Mouse (Mus musculus) forebrain, embryonic 11.5 days (tissue): ENCODE data around the gene Tgif2. TPM values are rescaled to one million over a fixed set of nuclear protein-coding genes. Genes with fewer than 3 reads are reported as not detected.

ENCODE experiments used
- ATAC-seq: fragments of 200-750 bp; cut with Nextera tagmentation; replicated peaks from 2 replicates; pipeline ENCODE4 v1.8.0; 2017; ENCODE audit warnings: moderate TSS enrichment; ENCODE audit not compliant: low FRiP score
- DNase-seq: peaks from one replicate; pipeline ENCODE4 v3.0.0-alpha.2; 2017; ENCODE audit warnings: low spot score
- H3K27ac ChIP-seq: fragments of 300-500 bp; sonication (generic); 2 replicates; pipeline ENCODE4 v1.5.1; 2014; ENCODE audit warnings: low read depth, low read length
- H3K27me3 ChIP-seq: fragments of 300-500 bp; sonication (generic); 2 replicates; pipeline ENCODE4 v1.6.1; 2014; ENCODE audit warnings: mild to moderate bottlenecking, low read length, mixed read lengths; ENCODE audit not compliant: control insufficient read depth, insufficient read depth
- H3K36me3 ChIP-seq: fragments of 300-500 bp; sonication (generic); 2 replicates; pipeline ENCODE4 v1.6.1; 2014; ENCODE audit warnings: mild to moderate bottlenecking, low read length, moderate library complexity, mixed read lengths; ENCODE audit not compliant: control insufficient read depth, insufficient read depth
- H3K4me1 ChIP-seq: fragments of 300-500 bp; sonication (generic); replicated peaks from 2 replicates; pipeline ENCODE4 v1.6.1; 2014; ENCODE audit warnings: low read length, mixed read lengths; ENCODE audit not compliant: control insufficient read depth, insufficient read depth
- H3K4me2 ChIP-seq: fragments of 300-500 bp; sonication (generic); 2 replicates; pipeline ENCODE4 v1.6.1; 2014; ENCODE audit warnings: low read depth, mild to moderate bottlenecking, low read length, moderate library complexity, mixed read lengths; ENCODE audit not compliant: severe bottlenecking
- H3K4me3 ChIP-seq: fragments of 300-500 bp; sonication (generic); 2 replicates; pipeline ENCODE4 v1.5.1; 2014; ENCODE audit warnings: low read depth, low read length
- H3K9ac ChIP-seq: fragments of 300-500 bp; sonication (generic); 2 replicates; pipeline ENCODE4 v1.6.1; 2014; ENCODE audit warnings: low read length
- H3K9me3 ChIP-seq: fragments of 300-500 bp; sonication (generic); 2 replicates; pipeline ENCODE4 v1.6.1; 2016; ENCODE audit warnings: low read length, mixed read lengths; ENCODE audit not compliant: control insufficient read depth
- WGBS: fragments of 180-500 bp; shearing (Covaris S2); extraction: QIAGEN DNeasy Blood & Tissue Kit; methylation state at CpG from one replicate; pipeline ENCODE4 v1.1.7; 2014; 5-methylcytosine and 5-hydroxymethylcytosine counted together
- polyA plus RNA-seq: library from polyadenylated mRNA; unstranded; fragments of >200 nt; fragmentation: Nextera tagmentation; extraction: Ambion mirVana; gene quantifications from 2 replicates; pipeline ENCODE4 v1.2.1, GENCODE M21; 2014

The Tgif2 gene
- polyA plus RNA-seq, 1 experiment from 2014 or later, result 109 TPM

DNA sequence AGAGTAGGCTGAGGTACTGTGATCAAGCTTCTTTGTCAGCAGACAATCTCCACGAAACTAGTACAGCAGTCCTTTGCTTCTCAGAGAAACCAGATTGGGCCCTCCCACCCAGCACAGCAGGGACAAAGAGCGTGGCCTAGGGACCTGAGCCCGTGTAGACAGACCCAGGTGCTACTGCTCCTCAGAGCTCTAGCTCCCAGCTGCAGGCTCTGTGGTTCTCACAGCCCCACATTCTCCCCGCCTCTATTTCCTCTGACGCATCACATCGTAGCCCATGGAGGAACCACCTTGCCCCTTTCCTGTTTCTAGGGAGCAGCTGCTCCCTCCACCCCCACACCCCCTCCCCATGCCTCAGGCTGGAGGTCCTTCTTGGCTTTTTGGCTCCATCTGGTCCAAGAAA lies 47.2 kb downstream of the Tgif2 start, which contains the start of gene Sla2:
Gene Sla2 (minus strand): TSS at position 176 of the 400 bp plus-strand sequence.
- DNase-seq, result no peak
- ATAC-seq, result no peak
- Histone ChIP-seq H3K36me3 (no peaks in the 10 kb centered on the region), H3K27ac (no peak within 1 kb of the TSS), H3K4me2 (no peak within 1 kb of the TSS), H3K27me3 (no peaks in the 10 kb centered on the region), H3K9me3 (no peaks in the 10 kb centered on the region), H3K9ac (no peak within 1 kb of the TSS), H3K4me3 (no peak within 1 kb of the TSS), H3K4me1 (no peaks in the 10 kb centered on the region)
- WGBS, result 72% methylated on average over 6 of the region's 6 CpGs

DNA sequence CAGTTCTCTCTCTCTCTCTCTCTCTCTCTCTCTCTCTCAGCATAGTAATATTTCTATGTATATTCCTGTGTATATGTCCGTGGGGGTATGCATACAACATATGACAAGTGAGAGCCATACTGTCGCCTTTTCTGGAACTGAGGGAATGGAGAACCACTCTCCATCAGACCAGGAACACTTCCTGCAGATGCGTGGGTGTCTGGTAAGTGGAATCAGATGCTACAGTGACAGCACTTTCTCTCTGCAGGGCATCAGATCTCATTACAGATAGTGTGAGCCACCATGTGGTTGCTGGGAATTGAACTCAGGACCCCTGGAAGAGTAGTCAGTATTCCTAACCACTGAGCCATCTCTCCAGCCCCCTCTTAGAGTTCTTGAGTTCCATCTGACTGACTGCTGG lies 48.7 kb downstream of the Tgif2 start:
- ATAC-seq (no peak), DNase-seq (no peak)
- 83% methylated on average over 3 of the region's 3 CpGs for WGBS
- no peak overlapping the region for H3K4me3 ChIP-seq
- H3K4me1 ChIP-seq, result no peaks in the 10 kb centered on the region
- no peak overlapping the region for H3K27ac ChIP-seq
- H3K9ac ChIP-seq, result no peak overlapping the region
- no peak overlapping the region for H3K4me2 ChIP-seq
- H3K27me3 ChIP-seq, result no peaks in the 10 kb centered on the region
- H3K9me3 ChIP-seq, result no peaks in the 10 kb centered on the region
- H3K36me3 ChIP-seq, result no peaks in the 10 kb centered on the region

DNA sequence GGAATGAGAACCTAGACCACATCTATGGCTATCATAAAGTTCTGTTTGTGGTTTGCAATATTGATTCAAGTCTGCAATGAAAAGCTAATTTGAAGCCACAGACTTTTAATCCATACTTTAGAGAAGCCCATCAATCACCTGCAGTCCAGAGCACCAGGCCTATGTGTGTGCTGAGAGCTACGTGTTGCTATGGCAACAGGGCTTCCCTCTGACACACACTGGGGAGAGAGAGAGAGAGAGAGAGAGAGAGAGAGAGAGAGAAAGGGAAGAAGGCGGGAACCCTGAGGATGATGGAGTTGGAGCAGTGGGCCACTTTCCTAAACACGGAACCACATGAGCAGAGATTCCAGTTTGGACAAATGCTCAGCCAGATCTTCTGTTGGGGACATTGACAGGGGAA lies 52.4 kb downstream of the Tgif2 start:
- no peaks in the 10 kb centered on the region for H3K4me1 ChIP-seq

DNA sequence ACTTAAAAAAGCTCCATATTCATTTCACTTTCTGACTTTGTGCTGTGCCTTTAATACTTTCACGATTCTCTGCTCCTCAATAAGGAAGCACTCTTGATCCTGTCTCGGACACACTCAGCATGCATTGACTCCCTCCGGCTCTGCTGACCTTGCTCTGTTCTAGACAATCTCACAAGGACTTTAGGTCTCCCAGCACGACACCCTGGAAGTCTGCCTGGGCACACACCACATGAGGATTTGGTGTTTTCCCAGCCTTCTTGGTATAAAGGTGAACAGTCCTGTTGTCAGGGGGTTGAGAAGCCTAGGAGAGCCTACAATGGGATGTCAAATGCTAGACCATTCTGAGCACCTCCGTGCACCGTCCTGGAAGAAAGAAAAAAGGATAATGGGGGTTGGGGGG lies 53.0 kb downstream of the Tgif2 start:
- H3K9ac ChIP-seq, result no peak overlapping the region
- no peak overlapping the region for H3K27ac ChIP-seq
- no peaks in the 10 kb centered on the region for H3K4me1 ChIP-seq
- H3K4me2 ChIP-seq, result no peak overlapping the region
- H3K9me3 ChIP-seq, result no peaks in the 10 kb centered on the region
- no peaks in the 10 kb centered on the region for H3K36me3 ChIP-seq
- no peak overlapping the region for H3K4me3 ChIP-seq
- WGBS, result 74% methylated on average over 6 of the region's 6 CpGs
- DNase-seq (no peak), ATAC-seq (no peak)
- no peaks in the 10 kb centered on the region for H3K27me3 ChIP-seq

More for the DNA sequence above, 52.4 kb downstream of the Tgif2 start:
- no peak overlapping the region for H3K27ac ChIP-seq
- H3K27me3 ChIP-seq, result no peaks in the 10 kb centered on the region
- H3K4me2 ChIP-seq, result no peak overlapping the region
- WGBS, result 52% methylated on average over 3 of the region's 3 CpGs
- no peaks in the 10 kb centered on the region for H3K36me3 ChIP-seq
- no peaks in the 10 kb centered on the region for H3K9me3 ChIP-seq
- no peak for ATAC-seq
- DNase-seq, result no peak
- H3K9ac ChIP-seq, result no peak overlapping the region
- no peak overlapping the region for H3K4me3 ChIP-seq

DNA sequence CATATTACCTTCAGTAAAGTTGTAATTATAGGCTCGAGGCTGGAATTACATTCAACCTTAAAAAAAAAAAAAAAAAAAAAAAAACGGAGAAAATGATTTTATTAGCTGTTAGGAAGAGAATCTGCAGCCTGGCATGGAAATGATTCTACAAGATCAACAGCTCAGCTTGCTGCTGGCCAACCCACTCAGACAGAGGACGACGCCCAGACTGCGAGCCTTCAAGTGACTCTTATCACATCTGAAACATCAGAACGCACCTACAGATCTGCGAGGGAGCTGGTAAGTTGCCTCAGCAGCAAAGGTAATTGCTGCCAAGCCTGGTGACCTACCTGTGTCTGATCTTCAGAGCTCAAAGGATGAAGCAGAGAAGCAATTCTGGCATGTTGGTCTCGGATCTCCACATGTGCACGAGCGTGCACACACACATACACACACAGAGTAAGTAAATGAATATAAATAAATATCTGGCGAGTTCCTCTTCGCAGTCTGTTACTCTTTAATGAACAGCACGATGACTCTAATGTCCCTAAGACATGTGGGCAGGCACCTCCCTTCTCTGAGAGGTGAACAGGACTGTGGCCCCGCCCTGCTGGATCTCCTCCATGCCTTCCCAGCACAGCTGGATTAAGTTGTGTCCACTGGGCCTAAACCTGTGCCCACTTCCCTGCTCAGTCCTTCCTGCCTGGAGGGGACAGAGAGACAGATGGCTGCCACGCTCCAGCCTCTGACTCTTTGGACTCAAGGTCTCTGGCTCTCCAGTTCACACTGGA lies 54.9 kb downstream of the Tgif2 start:
- DNase-seq, result no peak
- Histone ChIP-seq H3K9me3 (no peaks in the 10 kb centered on the region), H3K4me1 (no peaks in the 10 kb centered on the region), H3K27me3 (no peaks in the 10 kb centered on the region), H3K4me3 (no peak overlapping the region), H3K27ac (no peak overlapping the region), H3K4me2 (no peak overlapping the region), H3K36me3 (no peaks in the 10 kb centered on the region), H3K9ac (no peak overlapping the region)
- WGBS, result 86% methylated on average over 15 of the region's 15 CpGs
- no peak for ATAC-seq

DNA sequence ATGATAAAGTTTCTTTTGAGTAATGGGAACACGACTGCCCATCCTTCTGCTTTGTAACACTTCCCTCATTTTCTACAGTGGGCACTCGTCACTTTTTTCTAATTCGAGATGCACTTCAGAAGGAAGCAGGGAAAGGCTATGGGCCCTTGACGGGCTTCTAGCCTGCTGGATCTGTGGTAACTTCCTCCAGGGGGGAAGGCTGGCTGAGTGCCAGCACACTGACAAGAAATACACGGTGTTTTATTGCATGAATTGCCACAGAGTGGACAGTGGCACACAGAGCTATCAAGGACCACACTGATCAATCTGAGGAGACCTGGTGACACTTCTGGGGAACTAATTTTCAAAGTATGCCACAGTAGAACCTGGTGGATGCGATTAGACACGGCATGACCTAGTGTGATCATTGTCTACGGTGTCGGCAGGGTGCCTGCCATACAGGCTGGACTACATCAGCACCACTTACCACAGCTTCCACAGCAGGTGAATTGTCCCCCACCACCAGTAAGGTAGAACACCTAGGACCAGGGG lies 56.6 kb downstream of the Tgif2 start:
- no peaks in the 10 kb centered on the region for H3K4me1 ChIP-seq
- 83% methylated on average over 9 of the region's 9 CpGs for WGBS

DNA sequence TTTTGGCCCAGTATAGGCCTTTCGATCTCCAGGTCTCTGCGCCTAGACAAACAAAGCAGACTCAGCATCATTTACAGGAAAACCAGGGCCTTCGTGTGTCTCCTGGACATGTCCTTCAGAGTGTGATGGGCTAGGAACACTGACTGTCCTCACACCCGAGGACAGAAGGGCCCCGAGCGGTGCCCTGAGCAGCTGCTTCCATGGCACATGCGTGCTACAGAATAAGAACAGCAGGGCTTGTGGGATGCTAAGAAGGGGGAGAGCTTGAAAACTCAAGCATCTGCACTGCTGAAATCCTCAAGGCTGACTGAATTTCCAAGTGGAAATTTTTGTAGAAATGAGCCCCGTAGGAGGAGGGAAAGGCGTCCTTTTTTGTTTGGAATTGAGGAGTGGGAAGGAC lies 57.2 kb downstream of the Tgif2 start:
- WGBS, result 87% methylated on average over 9 of the region's 9 CpGs

More for the DNA sequence above, 56.6 kb downstream of the Tgif2 start:
- Histone ChIP-seq H3K4me2 (no peak overlapping the region), H3K27ac (no peak overlapping the region), H3K36me3 (no peaks in the 10 kb centered on the region), H3K9me3 (no peaks in the 10 kb centered on the region), H3K27me3 (no peaks in the 10 kb centered on the region), H3K4me3 (no peak overlapping the region), H3K9ac (no peak overlapping the region)
- DNase-seq (no peak), ATAC-seq (no peak)

DNA sequence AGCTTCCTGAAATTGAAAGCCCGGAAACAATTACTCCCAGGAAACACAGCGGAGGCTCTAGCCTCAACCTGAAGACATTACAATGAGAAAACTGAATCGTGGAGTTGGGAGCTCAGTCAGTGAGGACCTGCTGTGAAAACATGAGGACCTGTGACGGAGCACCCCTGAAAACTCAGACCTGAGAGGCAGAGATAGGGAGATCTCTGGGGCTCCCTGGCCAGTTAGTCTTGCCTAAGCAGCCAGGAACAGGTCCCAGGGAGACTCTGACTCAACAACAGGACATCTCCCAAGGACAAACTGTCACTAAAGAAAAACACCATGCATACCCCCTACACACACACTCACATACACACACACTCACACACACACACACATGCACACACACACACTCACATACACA lies 58.6 kb downstream of the Tgif2 start:
- DNase-seq (no peak), ATAC-seq (no peak)
- no peak overlapping the region for H3K9ac ChIP-seq
- H3K9me3 ChIP-seq, result no peaks in the 10 kb centered on the region
- H3K4me3 ChIP-seq, result no peak overlapping the region
- H3K27ac ChIP-seq, result no peak overlapping the region
- 82% methylated on average over 4 of the region's 4 CpGs for WGBS
- no peaks in the 10 kb centered on the region for H3K27me3 ChIP-seq
- no peaks in the 10 kb centered on the region for H3K4me1 ChIP-seq
- H3K36me3 ChIP-seq, result no peaks in the 10 kb centered on the region
- H3K4me2 ChIP-seq, result no peak overlapping the region

More for the DNA sequence above, 57.2 kb downstream of the Tgif2 start:
- Histone ChIP-seq H3K9me3 (no peaks in the 10 kb centered on the region), H3K36me3 (no peaks in the 10 kb centered on the region), H3K9ac (no peak overlapping the region), H3K27ac (no peak overlapping the region), H3K4me2 (no peak overlapping the region), H3K4me1 (no peaks in the 10 kb centered on the region), H3K4me3 (no peak overlapping the region), H3K27me3 (no peaks in the 10 kb centered on the region)
- DNase-seq (no peak), ATAC-seq (no peak)

DNA sequence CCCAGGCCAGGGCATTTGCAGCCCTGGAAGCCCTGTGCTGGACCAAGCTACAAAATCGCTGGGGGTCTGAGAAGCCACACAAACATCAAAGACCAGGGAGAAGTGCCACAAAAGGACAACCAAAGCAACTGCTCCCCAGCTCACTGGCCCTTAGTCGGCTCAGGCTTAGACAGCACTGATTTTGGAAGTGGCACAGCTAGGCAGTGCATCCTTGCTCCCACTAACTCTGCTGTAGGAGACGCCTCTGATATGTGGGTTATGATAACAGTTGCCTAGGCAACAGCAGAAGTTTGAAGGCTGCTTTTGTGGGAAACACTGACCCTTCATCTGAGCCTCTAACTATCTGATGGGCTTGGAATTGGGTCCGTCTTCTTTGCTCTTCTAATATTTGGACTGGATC lies 59.4 kb downstream of the Tgif2 start:
- DNase-seq, result no peak
- Histone ChIP-seq H3K4me1 (no peaks in the 10 kb centered on the region), H3K4me2 (no peak overlapping the region), H3K36me3 (no peaks in the 10 kb centered on the region), H3K9ac (no peak overlapping the region), H3K27ac (no peak overlapping the region), H3K4me3 (no peak overlapping the region), H3K9me3 (no peaks in the 10 kb centered on the region), H3K27me3 (no peaks in the 10 kb centered on the region)
- WGBS, result 80% methylated on average over 4 of the region's 4 CpGs
- ATAC-seq, result no peak
